14 mouse cellular contexts compared by ENCODE assay signal in the genomic region with DNA sequence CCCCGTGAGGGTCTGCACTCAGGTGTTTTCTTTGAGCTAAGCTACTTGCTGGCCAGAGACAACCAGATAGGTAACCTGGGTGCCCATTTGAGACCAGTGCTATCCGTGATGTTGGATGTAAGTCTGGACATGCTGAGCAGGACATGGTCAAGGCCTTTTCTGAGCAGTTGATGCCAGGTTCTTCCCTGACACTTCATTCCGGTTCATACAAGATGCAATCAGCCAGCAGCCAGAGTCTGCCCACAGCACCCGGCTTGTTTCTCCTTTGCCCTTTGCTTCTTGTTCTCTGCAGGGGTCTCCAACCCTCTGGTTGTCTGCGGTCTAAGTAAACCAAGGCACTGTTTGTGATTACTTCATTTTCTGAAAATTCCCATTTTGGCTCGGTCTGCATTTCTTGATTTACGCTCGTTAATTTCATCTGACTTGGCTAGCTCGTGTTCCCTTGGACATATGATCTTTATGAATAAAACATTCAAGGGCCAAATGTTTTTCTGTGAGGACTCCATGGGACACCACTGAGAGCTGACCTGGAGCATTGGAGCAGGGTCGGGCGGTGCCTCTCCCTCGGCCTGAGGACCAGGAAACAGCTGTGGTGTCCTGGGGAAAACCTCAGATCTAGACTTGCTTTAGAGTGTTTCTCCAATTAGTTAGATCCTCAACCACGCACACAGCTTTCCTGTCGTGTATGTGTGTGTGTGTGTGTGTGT.
DNase-seq lines count a peak whose midpoint lies in the region; ATAC-seq and TF ChIP-seq lines count a peak whose summit lies in the region.
"Had no signal": no experiment of that assay in that cellular context is flagged by ENCODE, and none has a peak within 500 bp of the region (broad histone marks: within the 10 kb centered on the region; RNA-seq: fewer than 3 reads in every experiment).

No protein-coding gene starts in this region.

- no peak for DNase-seq in heart, adult 11 months
- peak; percentile 48 for DNase-seq in 416B (ENCODE audit: low read depth)
- DNase-seq in limb, embryonic 11.5 days (ENCODE audit: low spot score), result no peak
- DNase-seq in liver, postnatal 0 days, result no peak
- no peak for DNase-seq in thymus, postnatal 10 days (ENCODE audit: low spot score in 2 of 2)
- no peak for DNase-seq in urinary bladder, postnatal 10 days (ENCODE audit: low spot score)
- DNase-seq: adrenal gland, postnatal 14 days; cerebellum, adult 8-10 months; heart, postnatal 36 days; lung, postnatal 4 days had no signal

- no peaks in the 10 kb centered on the region for H3K9me3 ChIP-seq in heart, embryonic 15.5 days (replicated peaks)
- no peaks in the 10 kb centered on the region for H3K9me3 ChIP-seq in embryonic facial prominence, embryonic 13.5 days
- H3K9me3 ChIP-seq in limb, embryonic 11.5 days (ENCODE audit: control insufficient read depth, low read length), result no peaks in the 10 kb centered on the region
- no peaks in the 10 kb centered on the region for H3K9me3 ChIP-seq in liver, postnatal 0 days (ENCODE audit: low read length)

- TF ChIP-seq EP300 in liver, postnatal 0 days (IDR thresholded peaks at IDR 0.05; ENCODE audit: low read depth), result no peak

- no peaks in the 10 kb centered on the region for H3K27me3 ChIP-seq in heart, embryonic 15.5 days
- no peaks in the 10 kb centered on the region for H3K27me3 ChIP-seq in embryonic facial prominence, embryonic 13.5 days
- no peaks in the 10 kb centered on the region for H3K27me3 ChIP-seq in limb, embryonic 11.5 days (ENCODE audit: control insufficient read depth, insufficient read depth, low read length)
- no peaks in the 10 kb centered on the region for H3K27me3 ChIP-seq in liver, postnatal 0 days (ENCODE audit: insufficient read depth, low read length)
- H3K27me3 ChIP-seq: Patski had no signal

- peak overlapping the region; percentile 68; the same call in 1 of the 2 replicates for H3K27ac ChIP-seq in heart, embryonic 15.5 days
- H3K27ac ChIP-seq in embryonic facial prominence, embryonic 13.5 days, result peak overlapping the region; percentile 71
- peak overlapping the region; percentile 18; the same call in 1 of the 2 replicates for H3K27ac ChIP-seq in limb, embryonic 11.5 days (replicated peaks; ENCODE audit: low read depth, low read length)
- no peak overlapping the region for H3K27ac ChIP-seq in liver, postnatal 0 days (ENCODE audit: low read depth)

- peaks cover 32% of the 10 kb centered on the region for H3K4me1 ChIP-seq in heart, embryonic 15.5 days (replicated peaks)
- H3K4me1 ChIP-seq in embryonic facial prominence, embryonic 13.5 days, result peaks cover 55% of the 10 kb centered on the region
- H3K4me1 ChIP-seq in limb, embryonic 11.5 days (ENCODE audit: control insufficient read depth, insufficient read depth, low read length), result peaks cover 19% of the 10 kb centered on the region
- H3K4me1 ChIP-seq in liver, postnatal 0 days (ENCODE audit: insufficient read depth), result peaks cover 21% of the 10 kb centered on the region

- WGBS in heart, embryonic 15.5 days, result 70% methylated on average over 14 of the region's 14 CpGs
- WGBS in embryonic facial prominence, embryonic 13.5 days, result 31% methylated on average over 14 of the region's 14 CpGs
- 40% methylated on average over 14 of the region's 14 CpGs for WGBS in limb, embryonic 11.5 days
- WGBS in liver, postnatal 0 days (ENCODE audit: insufficient replicate concordance), result 64% methylated on average over 14 of the region's 14 CpGs

- no peak overlapping the region for H3K9ac ChIP-seq in heart, embryonic 15.5 days
- no peak overlapping the region for H3K9ac ChIP-seq in embryonic facial prominence, embryonic 13.5 days
- H3K9ac ChIP-seq in limb, embryonic 11.5 days (ENCODE audit: low read length), result no peak overlapping the region
- H3K9ac ChIP-seq in liver, postnatal 0 days (replicated peaks), result no peak overlapping the region

- no peak overlapping the region for H3K4me2 ChIP-seq in heart, embryonic 15.5 days
- peak overlapping the region; percentile 9; the same call in 1 of the 2 replicates for H3K4me2 ChIP-seq in embryonic facial prominence, embryonic 13.5 days
- H3K4me2 ChIP-seq in limb, embryonic 11.5 days (ENCODE audit: low read depth, severe bottlenecking), result no peak overlapping the region
- no peak overlapping the region for H3K4me2 ChIP-seq in liver, postnatal 0 days (ENCODE audit: low read depth, low read length)

- H3K4me3 ChIP-seq in heart, embryonic 15.5 days, result no peak overlapping the region
- no peak overlapping the region for H3K4me3 ChIP-seq in embryonic facial prominence, embryonic 13.5 days
- no peak overlapping the region for H3K4me3 ChIP-seq in limb, embryonic 11.5 days (ENCODE audit: low read depth, low read length)
- H3K4me3 ChIP-seq in liver, postnatal 0 days (ENCODE audit: low read depth, low read length), result no peak overlapping the region

- TF ChIP-seq CTCF in liver, postnatal 0 days (IDR thresholded peaks at IDR 0.05; ENCODE audit: low read depth), result no peak

- H3K36me3 ChIP-seq in heart, embryonic 15.5 days, result no peaks in the 10 kb centered on the region
- H3K36me3 ChIP-seq in embryonic facial prominence, embryonic 13.5 days, result no peaks in the 10 kb centered on the region
- no peaks in the 10 kb centered on the region for H3K36me3 ChIP-seq in limb, embryonic 11.5 days (ENCODE audit: control insufficient read depth, insufficient read depth, low read length)
- no peaks in the 10 kb centered on the region for H3K36me3 ChIP-seq in liver, postnatal 0 days (replicated peaks; ENCODE audit: insufficient read depth, low read length)

- ATAC-seq in heart, embryonic 15.5 days (replicated peaks; ENCODE audit: insufficient number of reproducible peaks, insufficient read depth, low FRiP score, low read depth), result no peak
- ATAC-seq in embryonic facial prominence, embryonic 13.5 days (ENCODE audit: insufficient number of reproducible peaks, insufficient read depth, low FRiP score, low TSS enrichment, low read depth), result no peak
- no peak for ATAC-seq in limb, embryonic 11.5 days (ENCODE audit: insufficient number of reproducible peaks, low FRiP score, low TSS enrichment, low read depth)
- ATAC-seq in liver, postnatal 0 days, result no peak
- ATAC-seq: midbrain, embryonic 16.5 days; Patski had no signal
